Mouse (Mus musculus): ENCODE measurements around the gene Olfr1177-ps.

The Olfr1177-ps gene

GRCm38 (mm10) chr2:88346392-88346791 lies at the start of gene Olfr1177-ps:
Olfr1177-ps (minus strand) TSS chr2:88346492.
- no peak for ATAC-seq (ENCODE audit: insufficient number of reproducible peaks, low FRiP score, low TSS enrichment)

DNA sequence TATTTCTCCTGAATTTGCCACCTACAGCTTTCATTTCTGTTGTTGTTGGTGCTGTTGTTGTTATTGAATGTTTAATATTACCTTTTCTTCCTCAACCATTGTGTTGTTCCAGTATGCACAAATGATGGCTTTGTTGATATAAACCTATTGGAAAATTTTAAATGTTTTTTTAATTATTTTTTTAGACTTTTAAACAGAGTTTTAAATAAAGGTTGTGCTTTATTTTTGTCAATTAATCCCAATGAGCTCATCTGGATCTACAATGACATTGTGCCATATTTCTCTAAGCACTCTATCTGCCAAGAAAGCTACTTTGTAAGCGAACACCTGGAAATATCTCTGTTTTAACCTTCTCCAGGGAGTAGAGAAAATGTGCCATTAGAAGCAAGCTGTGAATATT lies 40.5 kb upstream of the Olfr1177-ps start, which contains the start of gene Olfr1178:
Olfr1178 (plus strand) TSS at position 301 of the 400 bp plus-strand sequence.
- no peak for ATAC-seq (ENCODE audit: insufficient number of reproducible peaks, low FRiP score, low TSS enrichment)

GRCm38 (mm10) chr2:88356304-88356703 lies 10.0 kb upstream of the Olfr1177-ps start:
- ATAC-seq (ENCODE audit: insufficient number of reproducible peaks, low FRiP score, low TSS enrichment), result no peak

- ATAC-seq (ENCODE audit: insufficient number of reproducible peaks, low FRiP score, low TSS enrichment), result no peak
Observed at GRCm38 (mm10) chr2:88336421-88336820, 9.9 kb downstream of the Olfr1177-ps start, which contains the start of gene Olfr1176. Olfr1176 (plus strand) TSS chr2:88336721.

DNA sequence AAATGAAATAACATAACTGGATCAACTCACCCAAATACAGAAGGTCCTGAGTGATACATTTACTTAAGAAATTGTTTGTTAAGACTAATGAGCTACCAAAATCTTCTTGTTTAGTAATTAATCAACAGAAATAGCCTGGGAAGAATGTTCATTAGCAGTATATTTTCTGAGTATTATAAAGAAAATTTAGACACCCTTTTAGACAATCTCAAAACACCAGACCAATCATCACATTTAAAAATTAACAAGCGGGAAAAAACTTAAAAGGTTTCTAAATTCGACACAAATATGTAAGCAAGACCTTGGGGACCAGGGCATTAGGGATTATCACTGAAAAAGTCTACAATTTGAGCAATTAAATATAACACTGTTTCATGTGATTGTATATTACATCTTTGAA lies 19.2 kb downstream of the Olfr1177-ps start, which contains the start of gene Olfr1175-ps:
Olfr1175-ps (minus strand) TSS at position 101 of the 400 bp plus-strand sequence.
- no peak for ATAC-seq (ENCODE audit: insufficient number of reproducible peaks, low FRiP score, low TSS enrichment)

GRCm38 (mm10) chr2:88315035-88315434 lies 31.3 kb downstream of the Olfr1177-ps start, which contains the start of gene Olfr1174-ps:
Olfr1174-ps (minus strand) TSS chr2:88315135.
- no peak for ATAC-seq (ENCODE audit: insufficient number of reproducible peaks, low FRiP score, low TSS enrichment)
